Mouse (Mus musculus): ENCODE data around the gene Suds3. TPM values are rescaled to one million over a fixed set of nuclear protein-coding genes. Genes with fewer than 3 reads are reported as not detected.

Suds3 gene
- polyA plus RNA-seq, 1 experiment from 2014 or later = 70.0 TPM

- Histone ChIP-seq H3K27me3 (replicated peaks; ENCODE audit: control insufficient read depth, insufficient read depth, low read length) (no peaks in the 10 kb centered on the region; the same call in 1 of the 2 replicates), H3K36me3 (ENCODE audit: control insufficient read depth, insufficient read depth, low read length) (peaks cover 21% of the 10 kb centered on the region), H3K9ac (ENCODE audit: low read depth, low read length) (no peak overlapping the region), H3K9me3 (ENCODE audit: control insufficient read depth, low read length) (no peaks in the 10 kb centered on the region), H3K4me3 (ENCODE audit: low read length) (no peak overlapping the region), H3K4me1 (ENCODE audit: control insufficient read depth, insufficient read depth, low read depth, low read length) (no peaks in the 10 kb centered on the region), H3K27ac (ENCODE audit: low read depth, low read length) (no peak overlapping the region), H3K4me2 (ENCODE audit: low read length) (no peak overlapping the region)
- 46% methylated on average over 7 of the region's 7 CpGs for WGBS
- ATAC-seq = 0 out of 2 replicates have a peak, but pooled peaks have one; percentile 15
These were observed 21.5 kb downstream of the Suds3 start for GRCm38 (mm10) chr5:117094431-117094830.

GRCm38 (mm10) chr5:117089786-117090185, 26.1 kb downstream of the Suds3 start:
- Histone ChIP-seq H3K36me3 (ENCODE audit: control insufficient read depth, insufficient read depth, low read length) (peaks cover 21% of the 10 kb centered on the region), H3K9ac (ENCODE audit: low read depth, low read length) (no peak overlapping the region), H3K4me3 (ENCODE audit: low read length) (no peak overlapping the region), H3K27me3 (replicated peaks; ENCODE audit: control insufficient read depth, insufficient read depth, low read length) (no peaks in the 10 kb centered on the region; the same call in 1 of the 2 replicates), H3K4me2 (ENCODE audit: low read length) (no peak overlapping the region), H3K27ac (ENCODE audit: low read depth, low read length) (no peak overlapping the region), H3K4me1 (ENCODE audit: control insufficient read depth, insufficient read depth, low read depth, low read length) (peaks cover 10% of the 10 kb centered on the region), H3K9me3 (ENCODE audit: control insufficient read depth, low read length) (no peaks in the 10 kb centered on the region)
- WGBS = 46% methylated on average over 4 of the region's 6 CpGs
- no peak for ATAC-seq

GRCm38 (mm10) chr5:117089147-117089546, 26.8 kb downstream of the Suds3 start:
- no peak for ATAC-seq
- 61% methylated on average over 3 of the region's 3 CpGs for WGBS

GRCm38 (mm10) chr5:117087718-117088117, 28.2 kb downstream of the Suds3 start:
- ATAC-seq = no peak
- H3K9ac ChIP-seq (ENCODE audit: low read depth, low read length) = peak overlapping the region; percentile 48; the same call in 1 of the 2 replicates
- peak overlapping the region; percentile 18 for H3K4me3 ChIP-seq (ENCODE audit: low read length)
- peaks cover 16% of the 10 kb centered on the region for H3K36me3 ChIP-seq (ENCODE audit: control insufficient read depth, insufficient read depth, low read length)
- H3K4me1 ChIP-seq (ENCODE audit: control insufficient read depth, insufficient read depth, low read depth, low read length) = peaks cover 10% of the 10 kb centered on the region
- H3K9me3 ChIP-seq (ENCODE audit: control insufficient read depth, low read length) = no peaks in the 10 kb centered on the region
- H3K27ac ChIP-seq (ENCODE audit: low read depth, low read length) = no peak overlapping the region
- 5% methylated on average over 13 of the region's 13 CpGs for WGBS
- H3K27me3 ChIP-seq (replicated peaks; ENCODE audit: control insufficient read depth, insufficient read depth, low read length) = no peaks in the 10 kb centered on the region; the same call in 1 of the 2 replicates
- peak overlapping the region; percentile 53 for H3K4me2 ChIP-seq (ENCODE audit: low read length)

More at GRCm38 (mm10) chr5:117089147-117089546, 26.8 kb downstream of the Suds3 start:
- Histone ChIP-seq H3K4me3 (ENCODE audit: low read length) (no peak overlapping the region), H3K9ac (ENCODE audit: low read depth, low read length) (no peak overlapping the region), H3K27ac (ENCODE audit: low read depth, low read length) (no peak overlapping the region), H3K27me3 (replicated peaks; ENCODE audit: control insufficient read depth, insufficient read depth, low read length) (no peaks in the 10 kb centered on the region; the same call in 1 of the 2 replicates), H3K36me3 (ENCODE audit: control insufficient read depth, insufficient read depth, low read length) (peaks cover 21% of the 10 kb centered on the region), H3K4me1 (ENCODE audit: control insufficient read depth, insufficient read depth, low read depth, low read length) (peaks cover 10% of the 10 kb centered on the region), H3K4me2 (ENCODE audit: low read length) (no peak overlapping the region), H3K9me3 (ENCODE audit: control insufficient read depth, low read length) (no peaks in the 10 kb centered on the region)

- 15% methylated on average over 10 of the region's 10 CpGs for WGBS
- H3K4me1 ChIP-seq (ENCODE audit: control insufficient read depth, insufficient read depth, low read depth, low read length) = peaks cover 5% of the 10 kb centered on the region
- H3K9me3 ChIP-seq (ENCODE audit: control insufficient read depth, low read length) = no peaks in the 10 kb centered on the region
- H3K4me2 ChIP-seq (ENCODE audit: low read length) = peak overlapping the region; percentile 51
- peak overlapping the region; percentile 10; the same call in 1 of the 2 replicates for H3K4me3 ChIP-seq (ENCODE audit: low read length)
- H3K27ac ChIP-seq (ENCODE audit: low read depth, low read length) = no peak overlapping the region
- no peaks in the 10 kb centered on the region for H3K36me3 ChIP-seq (ENCODE audit: control insufficient read depth, insufficient read depth, low read length)
- no peaks in the 10 kb centered on the region for H3K27me3 ChIP-seq (replicated peaks; ENCODE audit: control insufficient read depth, insufficient read depth, low read length)
- H3K9ac ChIP-seq (ENCODE audit: low read depth, low read length) = no peak overlapping the region
- ATAC-seq = no peak; the same call in 1 of the 2 replicates
These were observed 46.4 kb downstream of the Suds3 start for GRCm38 (mm10) chr5:117069498-117069894.

- Histone ChIP-seq H3K4me1 (ENCODE audit: control insufficient read depth, insufficient read depth, low read depth, low read length) (peaks cover 5% of the 10 kb centered on the region), H3K4me3 (ENCODE audit: low read length) (peak overlapping the region; percentile 10; the same call in 1 of the 2 replicates), H3K9me3 (ENCODE audit: control insufficient read depth, low read length) (no peaks in the 10 kb centered on the region), H3K36me3 (ENCODE audit: control insufficient read depth, insufficient read depth, low read length) (no peaks in the 10 kb centered on the region), H3K27ac (ENCODE audit: low read depth, low read length) (no peak overlapping the region), H3K9ac (ENCODE audit: low read depth, low read length) (no peak overlapping the region), H3K4me2 (ENCODE audit: low read length) (peak overlapping the region; percentile 51), H3K27me3 (replicated peaks; ENCODE audit: control insufficient read depth, insufficient read depth, low read length) (no peaks in the 10 kb centered on the region)
- 21% methylated on average over 19 of the region's 19 CpGs for WGBS
- ATAC-seq = peak; percentile 40; the same call in 1 of the 2 replicates
These were observed 47.0 kb downstream of the Suds3 start for GRCm38 (mm10) chr5:117068808-117069497.

- Histone ChIP-seq H3K27ac (ENCODE audit: low read depth, low read length) (no peak overlapping the region), H3K4me1 (ENCODE audit: control insufficient read depth, insufficient read depth, low read depth, low read length) (peaks cover 5% of the 10 kb centered on the region), H3K27me3 (replicated peaks; ENCODE audit: control insufficient read depth, insufficient read depth, low read length) (no peaks in the 10 kb centered on the region), H3K9me3 (ENCODE audit: control insufficient read depth, low read length) (no peaks in the 10 kb centered on the region), H3K36me3 (ENCODE audit: control insufficient read depth, insufficient read depth, low read length) (no peaks in the 10 kb centered on the region), H3K4me3 (ENCODE audit: low read length) (no peak overlapping the region), H3K9ac (ENCODE audit: low read depth, low read length) (no peak overlapping the region), H3K4me2 (ENCODE audit: low read length) (no peak overlapping the region)
- ATAC-seq = no peak
- 80% methylated on average over 13 of the region's 13 CpGs for WGBS
These were observed 47.7 kb downstream of the Suds3 start for GRCm38 (mm10) chr5:117068181-117068580.

- no peak overlapping the region for H3K4me3 ChIP-seq (ENCODE audit: low read length)
- ATAC-seq = no peak
- H3K9me3 ChIP-seq (ENCODE audit: control insufficient read depth, low read length) = no peaks in the 10 kb centered on the region
- H3K27ac ChIP-seq (ENCODE audit: low read depth, low read length) = no peak overlapping the region
- H3K36me3 ChIP-seq (ENCODE audit: control insufficient read depth, insufficient read depth, low read length) = no peaks in the 10 kb centered on the region
- no peaks in the 10 kb centered on the region for H3K27me3 ChIP-seq (replicated peaks; ENCODE audit: control insufficient read depth, insufficient read depth, low read length)
- no peak overlapping the region for H3K4me2 ChIP-seq (ENCODE audit: low read length)
- no peak overlapping the region for H3K9ac ChIP-seq (ENCODE audit: low read depth, low read length)
- H3K4me1 ChIP-seq (ENCODE audit: control insufficient read depth, insufficient read depth, low read depth, low read length) = no peaks in the 10 kb centered on the region; the same call in 1 of the 2 replicates
- WGBS = 65% methylated on average over 2 of the region's 2 CpGs
These were observed 54.7 kb downstream of the Suds3 start for GRCm38 (mm10) chr5:117061251-117061650.

GRCm38 (mm10) chr5:117060484-117061130, 55.3 kb downstream of the Suds3 start:
- Histone ChIP-seq H3K4me3 (ENCODE audit: low read length) (no peak overlapping the region), H3K9me3 (ENCODE audit: control insufficient read depth, low read length) (no peaks in the 10 kb centered on the region), H3K36me3 (ENCODE audit: control insufficient read depth, insufficient read depth, low read length) (no peaks in the 10 kb centered on the region), H3K4me2 (ENCODE audit: low read length) (no peak overlapping the region), H3K4me1 (ENCODE audit: control insufficient read depth, insufficient read depth, low read depth, low read length) (no peaks in the 10 kb centered on the region; the same call in 1 of the 2 replicates), H3K9ac (ENCODE audit: low read depth, low read length) (no peak overlapping the region), H3K27me3 (replicated peaks; ENCODE audit: control insufficient read depth, insufficient read depth, low read length) (no peaks in the 10 kb centered on the region), H3K27ac (ENCODE audit: low read depth, low read length) (no peak overlapping the region)
- WGBS = 71% methylated on average over 18 of the region's 18 CpGs
- ATAC-seq = no peak
